1 mouse cellular context compared by ENCODE assay signal in the genomic region with DNA sequence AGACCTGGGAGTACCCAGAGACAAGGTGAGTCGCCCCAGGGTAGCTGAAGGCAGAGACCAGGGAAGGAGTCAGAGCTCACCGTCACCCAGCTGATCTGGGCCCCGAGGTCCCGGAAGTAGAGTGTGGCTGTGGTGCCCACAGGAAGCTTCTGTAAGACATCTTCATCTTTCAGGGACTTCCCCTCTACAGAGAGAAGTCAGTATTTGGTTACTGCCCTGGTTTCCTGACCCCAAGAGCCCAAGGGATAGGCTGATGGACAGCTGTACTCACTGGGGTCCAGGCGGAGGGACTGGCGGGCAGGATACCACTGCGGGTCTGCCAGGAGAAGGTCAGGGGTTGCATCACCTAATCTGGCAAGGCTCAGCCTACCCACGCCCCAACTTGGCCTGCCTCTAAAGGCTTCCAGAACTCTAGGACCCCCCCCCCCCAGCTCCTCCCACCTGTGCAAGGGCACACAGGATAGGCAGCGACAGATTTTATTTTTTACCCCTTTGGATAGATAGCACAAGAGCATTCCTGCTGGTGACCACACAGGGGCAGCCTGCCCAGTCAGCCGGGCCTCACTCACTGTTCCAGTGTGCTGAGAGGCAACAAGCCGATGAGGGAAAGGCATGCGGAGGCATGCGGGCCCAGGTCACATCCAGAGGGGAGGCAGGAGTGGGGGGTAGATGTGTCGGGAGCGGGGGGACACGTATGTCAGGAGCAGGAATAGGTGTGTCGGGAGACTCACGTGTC.
TF ChIP-seq lines count a peak whose summit lies in the region.

No protein-coding gene starts in this region.

TF ChIP-seq in CH12.LX, 34 proteins besides CTCF, POLR2A, EP300 and RAD21:
- TF ChIP-seq MEF2A (IDR thresholded peaks at IDR 0.05; ENCODE audit: borderline replicate concordance, low read depth, low read length) (peak; percentile 50; the same call in 1 of the 2 replicates), MAFK (IDR thresholded peaks at IDR 0.05; ENCODE audit: insufficient replicate concordance, low read length) (no peak), ZMIZ1 (IDR thresholded peaks at IDR 0.05; ENCODE audit: low read depth, low read length) (no peak), BHLHE40 (IDR thresholded peaks at IDR 0.05; ENCODE audit: low read depth, low read length) (no peak), ZNF384 (IDR thresholded peaks at IDR 0.05; ENCODE audit: low read depth, low read length) (no peak), USF2 (conservative IDR thresholded peaks at IDR 0.05; ENCODE audit: low read depth, low read length) (no peak), CHD2 (IDR thresholded peaks at IDR 0.05; ENCODE audit: low read length) (no peak), HCFC1 (IDR thresholded peaks at IDR 0.05; ENCODE audit: low read depth, low read length) (no peak; the same call in 1 of the 2 replicates), MXI1 (IDR thresholded peaks at IDR 0.05; ENCODE audit: low read depth, low read length) (peak; percentile 24; the same call in 1 of the 2 replicates), UBTF (IDR thresholded peaks at IDR 0.05; ENCODE audit: low read depth, low read length) (no peak), TCF12 (IDR thresholded peaks at IDR 0.05; ENCODE audit: low read depth, low read length) (peak; percentile 71; the same call in 1 of the 2 replicates), GABPA (IDR thresholded peaks at IDR 0.05; ENCODE audit: insufficient replicate concordance, low read depth, low read length) (no peak), ELF1 (IDR thresholded peaks at IDR 0.05; ENCODE audit: low read depth, low read length) (peak; percentile 93), PAX5 (IDR thresholded peaks at IDR 0.05; ENCODE audit: low read length) (no peak), POLR2AphosphoS2 (IDR thresholded peaks at IDR 0.05; ENCODE audit: low read depth, low read length) (no peak), RCOR1 (conservative IDR thresholded peaks at IDR 0.05; ENCODE audit: low read depth, low read length) (no peak), E2F4 (IDR thresholded peaks at IDR 0.05; ENCODE audit: insufficient replicate concordance, low read depth, low read length) (no peak), SIN3A (IDR thresholded peaks at IDR 0.05; ENCODE audit: low read length) (peak; percentile 92), KAT2A (IDR thresholded peaks at IDR 0.05; ENCODE audit: insufficient replicate concordance, low read length) (no peak), MAX (IDR thresholded peaks at IDR 0.05; ENCODE audit: low read length) (no peak), SMC3 (IDR thresholded peaks at IDR 0.05; ENCODE audit: low read depth, low read length) (peak; percentile 16), TBP (conservative IDR thresholded peaks at IDR 0.05; ENCODE audit: low read depth, low read length) (peak; percentile 59; the same call in 1 of the 2 replicates), CHD1 (IDR thresholded peaks at IDR 0.05; ENCODE audit: low read depth, low read length) (no peak), ETS1 (conservative IDR thresholded peaks at IDR 0.05; ENCODE audit: low read depth, low read length) (peak; percentile 84), JUN (IDR thresholded peaks at IDR 0.05; ENCODE audit: insufficient read depth, low read depth, low read length) (no peak)
